Mouse (Mus musculus): ENCODE measurements around the gene Ets1. TPM values are rescaled to one million over a fixed set of nuclear protein-coding genes. Genes with fewer than 3 reads are reported as not detected.
A peak's percentile ranks its signal among the peaks of the same experiment; 100 is the strongest.

The Ets1 gene
- polyA plus RNA-seq, 1 experiment from 2014 or later = 50.2 TPM

DNA sequence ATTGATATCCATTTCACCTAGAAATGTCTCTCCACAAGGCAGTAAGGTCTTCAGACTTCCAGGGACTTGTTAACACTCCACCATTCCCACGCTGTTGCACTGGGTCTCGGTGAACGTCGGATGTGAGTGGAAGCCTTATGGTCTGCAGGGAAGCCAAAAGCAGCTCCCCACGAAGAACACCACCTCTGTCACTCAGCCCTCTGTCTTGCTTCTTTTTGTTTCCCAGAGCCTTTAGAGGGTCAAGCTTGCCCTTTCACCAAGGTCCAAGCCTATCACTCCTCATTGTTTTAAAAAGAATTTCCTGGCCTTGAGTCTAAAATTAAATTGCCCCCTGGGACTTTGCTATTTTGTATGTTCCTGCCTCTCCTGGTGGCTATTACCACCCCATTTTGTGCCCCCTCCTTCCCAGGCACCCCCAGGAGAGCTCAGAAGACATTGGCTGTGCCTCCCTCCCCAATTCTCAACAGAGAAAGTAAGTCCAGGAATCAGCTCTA, 20.4 kb downstream of the Ets1 start:
- H3K4me3 ChIP-seq = no peak overlapping the region
- H3K4me1 ChIP-seq = peaks cover 18% of the 10 kb centered on the region
- no peaks in the 10 kb centered on the region for H3K27me3 ChIP-seq (ENCODE audit: insufficient read depth, poor library complexity, severe bottlenecking)
- H3K27ac ChIP-seq = peak overlapping the region; percentile 37; the same call in 1 of the 2 replicates
- 72% methylated on average over 5 of the region's 5 CpGs for WGBS
- no peaks in the 10 kb centered on the region for H3K9me3 ChIP-seq
- no peaks in the 10 kb centered on the region for H3K36me3 ChIP-seq
- no peak for DNase-seq (ENCODE audit: low spot score)

DNA sequence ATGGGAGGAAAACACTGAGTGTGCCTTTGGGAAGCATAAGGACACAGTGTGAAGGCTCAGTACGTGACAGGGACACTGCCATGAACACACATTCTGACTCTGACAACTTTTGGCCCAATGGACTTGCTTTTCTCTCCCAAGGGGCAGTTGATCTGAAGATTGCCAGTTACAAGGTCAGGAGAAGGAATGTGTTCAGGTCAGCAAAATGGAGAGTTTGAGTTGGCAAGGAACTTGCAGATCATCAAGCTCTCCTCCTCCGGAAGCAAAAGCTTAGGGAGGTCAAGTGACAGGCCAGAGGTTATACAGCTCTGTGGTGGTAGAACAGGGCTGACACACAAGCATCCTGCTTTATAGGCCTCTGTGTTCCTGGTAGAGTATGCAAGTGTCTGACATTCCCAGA, 21.1 kb downstream of the Ets1 start:
- WGBS = 45% methylated on average over 2 of the region's 2 CpGs
- H3K27me3 ChIP-seq (ENCODE audit: insufficient read depth, poor library complexity, severe bottlenecking) = no peaks in the 10 kb centered on the region
- H3K4me3 ChIP-seq = no peak overlapping the region
- peaks cover 18% of the 10 kb centered on the region for H3K4me1 ChIP-seq
- no peak for DNase-seq (ENCODE audit: low spot score)
- H3K27ac ChIP-seq = no peak overlapping the region
- H3K9me3 ChIP-seq = no peaks in the 10 kb centered on the region
- no peaks in the 10 kb centered on the region for H3K36me3 ChIP-seq

DNA sequence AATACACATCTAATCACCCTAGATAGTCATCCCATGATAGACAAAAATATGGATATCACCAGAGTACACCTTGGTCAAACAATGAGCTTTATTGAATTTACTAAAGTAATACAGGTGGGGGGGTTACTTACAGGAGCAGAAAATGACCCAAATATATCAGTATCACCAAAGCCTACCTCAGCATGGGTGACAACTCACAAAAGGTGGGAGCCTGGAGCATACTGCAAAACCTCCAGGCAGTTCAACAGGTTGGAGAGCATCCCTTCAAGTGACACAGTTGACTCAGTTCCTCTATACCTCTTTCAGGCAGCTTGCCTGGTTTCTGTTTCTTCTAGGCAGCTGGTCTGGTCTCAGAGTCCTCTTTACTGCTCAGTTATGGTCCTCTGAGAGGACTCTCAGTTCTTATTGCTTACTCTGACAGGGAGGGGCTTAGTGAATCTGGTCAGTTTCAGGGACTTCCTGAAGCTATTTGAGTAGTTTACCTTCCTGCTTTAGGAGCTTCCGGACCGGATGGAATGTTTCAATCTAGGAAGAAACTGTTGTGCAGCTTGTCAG, 24.5 kb downstream of the Ets1 start:
- Histone ChIP-seq H3K27me3 (ENCODE audit: insufficient read depth, poor library complexity, severe bottlenecking) (no peaks in the 10 kb centered on the region), H3K27ac (no peak overlapping the region), H3K4me3 (no peak overlapping the region), H3K9me3 (no peaks in the 10 kb centered on the region), H3K36me3 (no peaks in the 10 kb centered on the region), H3K4me1 (peaks cover 18% of the 10 kb centered on the region)
- DNase-seq (ENCODE audit: low spot score) = no peak
- 86% methylated on average over 2 of the region's 2 CpGs for WGBS

DNA sequence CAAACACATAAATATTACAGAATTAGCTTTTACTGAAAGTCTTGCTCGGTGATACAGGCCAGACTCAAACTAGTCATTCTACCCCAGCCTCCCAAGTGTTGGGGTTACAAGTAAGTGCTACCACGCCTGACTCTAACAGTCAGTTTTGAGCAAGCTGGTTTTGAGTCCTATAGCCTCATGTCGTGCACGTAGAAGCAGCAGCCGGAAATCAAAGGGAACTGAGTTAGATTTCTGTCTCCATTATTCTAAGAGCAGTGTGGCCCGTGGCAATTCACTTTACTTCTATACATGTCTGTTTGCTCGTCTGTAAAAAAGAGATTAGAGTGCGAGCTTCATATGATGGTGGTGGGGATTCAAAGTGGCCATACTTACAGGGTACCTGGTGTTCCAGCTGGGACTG, 25.1 kb downstream of the Ets1 start:
- H3K4me3 ChIP-seq = no peak overlapping the region
- H3K4me1 ChIP-seq = peaks cover 18% of the 10 kb centered on the region
- H3K9me3 ChIP-seq = no peaks in the 10 kb centered on the region
- no peak overlapping the region for H3K27ac ChIP-seq
- DNase-seq (ENCODE audit: low spot score) = no peak
- no peaks in the 10 kb centered on the region for H3K27me3 ChIP-seq (ENCODE audit: insufficient read depth, poor library complexity, severe bottlenecking)
- WGBS = 86% methylated on average over 8 of the region's 8 CpGs
- H3K36me3 ChIP-seq = no peaks in the 10 kb centered on the region

DNA sequence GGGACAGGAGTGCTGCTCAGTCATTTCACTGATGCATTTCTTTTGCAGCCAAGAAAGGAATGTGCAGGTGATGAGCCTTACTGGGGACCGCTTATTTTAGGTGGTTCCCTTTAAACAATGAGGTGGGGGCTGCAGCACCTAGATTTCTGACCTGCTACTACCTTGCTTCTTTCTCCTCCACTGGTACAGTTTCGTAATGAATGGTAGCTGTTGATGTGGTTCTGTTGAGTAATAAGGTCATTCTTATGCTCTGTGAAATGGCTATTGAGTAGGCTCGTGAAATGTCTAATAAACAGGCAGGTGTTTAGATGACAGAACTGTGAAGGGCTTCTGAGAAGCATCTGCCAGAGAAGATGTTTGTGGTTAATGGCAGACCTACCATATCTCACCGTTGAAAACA, 25.5 kb downstream of the Ets1 start:
- H3K9me3 ChIP-seq = no peaks in the 10 kb centered on the region
- H3K4me1 ChIP-seq = peaks cover 16% of the 10 kb centered on the region
- H3K4me3 ChIP-seq = no peak overlapping the region
- 81% methylated on average over 4 of the region's 4 CpGs for WGBS
- no peaks in the 10 kb centered on the region for H3K27me3 ChIP-seq (ENCODE audit: insufficient read depth, poor library complexity, severe bottlenecking)
- H3K27ac ChIP-seq = no peak overlapping the region
- no peaks in the 10 kb centered on the region for H3K36me3 ChIP-seq
- DNase-seq (ENCODE audit: low spot score) = no peak

DNA sequence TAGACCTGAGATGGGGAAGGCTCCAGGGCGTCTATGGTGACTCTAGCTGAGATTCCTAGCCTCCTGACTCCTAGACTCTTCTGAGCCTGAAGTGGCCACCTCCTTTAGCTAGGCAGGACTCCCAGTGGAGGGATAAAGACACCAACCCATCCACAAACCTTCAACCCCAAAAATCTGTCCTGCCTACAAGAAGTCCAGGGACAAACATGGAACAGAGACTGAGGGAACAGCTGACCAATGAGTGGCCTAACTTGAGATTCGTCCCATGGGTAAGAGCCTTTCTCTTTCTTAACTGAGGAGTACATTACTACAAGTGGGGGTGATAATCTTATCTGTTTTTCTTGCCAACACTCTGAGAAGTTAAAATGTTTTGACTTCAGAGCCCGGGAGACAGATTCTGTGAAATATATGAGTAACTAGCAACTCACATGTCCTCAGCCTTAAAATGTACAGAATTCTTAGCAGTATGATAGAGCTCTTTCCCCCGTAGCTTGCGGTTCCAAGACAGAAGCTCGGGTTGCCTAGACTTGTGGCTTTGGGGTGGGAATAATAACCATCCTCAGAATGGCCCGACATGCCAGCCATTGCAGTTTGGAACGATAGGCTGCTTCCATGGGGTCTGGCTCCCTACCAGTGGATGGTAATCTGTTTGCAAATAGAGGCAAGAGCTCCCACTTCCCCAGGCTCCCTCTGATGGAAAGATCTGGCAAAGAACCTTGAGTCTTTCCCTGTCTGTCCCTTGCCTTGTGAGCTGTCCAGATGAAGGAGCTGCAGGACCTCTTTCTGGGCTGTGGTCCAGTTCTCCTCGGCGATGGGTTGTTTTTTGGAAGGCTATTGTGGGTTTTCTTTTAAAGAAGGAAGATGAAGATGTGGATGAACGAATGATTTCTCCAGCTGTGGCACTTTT, 30.8 kb downstream of the Ets1 start:
- Histone ChIP-seq H3K27me3 (ENCODE audit: insufficient read depth, poor library complexity, severe bottlenecking) (peaks cover 4% of the 10 kb centered on the region; the same call in 1 of the 2 replicates), H3K4me3 (no peak overlapping the region), H3K27ac (no peak overlapping the region), H3K36me3 (no peaks in the 10 kb centered on the region), H3K4me1 (peaks cover 20% of the 10 kb centered on the region), H3K9me3 (no peaks in the 10 kb centered on the region)
- WGBS = 48% methylated on average over 11 of the region's 11 CpGs
- DNase-seq (ENCODE audit: low spot score) = no peak

DNA sequence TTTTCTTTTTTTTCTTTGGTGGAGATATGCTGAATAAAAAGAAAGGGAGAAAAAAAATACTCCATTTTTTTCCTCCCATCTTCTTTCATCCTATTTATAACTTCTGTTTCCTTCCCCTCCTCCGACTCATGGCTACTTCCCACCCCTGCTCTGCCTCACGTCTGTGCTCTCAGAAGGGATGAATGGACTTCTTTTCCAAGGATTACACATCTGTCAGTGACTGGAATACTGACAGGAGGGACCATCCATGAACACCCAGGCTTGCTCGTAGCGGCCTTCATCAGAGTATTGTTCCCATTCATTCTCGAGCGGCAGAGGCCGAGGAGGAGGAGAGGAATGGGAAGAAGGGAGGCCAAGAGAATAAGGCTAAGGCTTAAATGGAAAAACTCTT, 31.5 kb downstream of the Ets1 start:
- H3K27ac ChIP-seq = no peak overlapping the region
- H3K9me3 ChIP-seq = no peaks in the 10 kb centered on the region
- no peak for DNase-seq (ENCODE audit: low spot score)
- H3K4me3 ChIP-seq = no peak overlapping the region
- H3K4me1 ChIP-seq = peaks cover 27% of the 10 kb centered on the region
- H3K27me3 ChIP-seq (ENCODE audit: insufficient read depth, poor library complexity, severe bottlenecking) = peaks cover 4% of the 10 kb centered on the region; the same call in 1 of the 2 replicates
- H3K36me3 ChIP-seq = no peaks in the 10 kb centered on the region
- 61% methylated on average over 7 of the region's 7 CpGs for WGBS

DNA sequence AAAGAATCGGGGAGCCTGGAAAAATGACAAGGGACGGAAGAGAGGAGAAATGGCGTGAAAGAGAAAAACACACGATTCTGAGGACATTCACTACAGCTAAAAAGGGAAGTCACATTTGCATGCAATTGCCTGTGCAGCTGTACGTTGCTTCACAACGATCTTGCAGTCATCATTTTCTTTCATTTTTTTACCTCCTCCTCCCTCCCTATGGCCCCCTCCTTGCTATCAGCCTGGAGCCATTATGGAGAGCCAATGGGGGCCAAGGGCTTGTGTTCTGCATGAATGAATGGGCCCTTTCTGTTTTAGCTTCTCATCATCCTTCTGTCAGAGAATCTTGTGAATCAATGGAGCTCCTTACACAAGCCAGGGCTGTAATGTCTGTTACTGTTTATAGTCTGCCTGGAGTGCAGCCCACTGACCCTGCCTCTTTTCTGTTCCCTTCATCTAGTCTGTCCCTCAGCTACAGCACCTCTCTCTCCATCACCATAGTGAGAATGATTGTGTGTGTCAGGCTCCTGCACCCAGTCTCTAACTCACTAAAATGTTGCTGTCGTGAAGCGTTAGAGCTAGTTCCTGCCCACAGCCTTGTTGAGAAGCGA, 32.2 kb downstream of the Ets1 start:
- Histone ChIP-seq H3K36me3 (no peaks in the 10 kb centered on the region), H3K4me3 (no peak overlapping the region), H3K27me3 (ENCODE audit: insufficient read depth, poor library complexity, severe bottlenecking) (peaks cover 4% of the 10 kb centered on the region; the same call in 1 of the 2 replicates), H3K4me1 (peaks cover 33% of the 10 kb centered on the region), H3K27ac (no peak overlapping the region), H3K9me3 (no peaks in the 10 kb centered on the region)
- 76% methylated on average over 9 of the region's 9 CpGs for WGBS
- DNase-seq (ENCODE audit: low spot score) = no peak

DNA sequence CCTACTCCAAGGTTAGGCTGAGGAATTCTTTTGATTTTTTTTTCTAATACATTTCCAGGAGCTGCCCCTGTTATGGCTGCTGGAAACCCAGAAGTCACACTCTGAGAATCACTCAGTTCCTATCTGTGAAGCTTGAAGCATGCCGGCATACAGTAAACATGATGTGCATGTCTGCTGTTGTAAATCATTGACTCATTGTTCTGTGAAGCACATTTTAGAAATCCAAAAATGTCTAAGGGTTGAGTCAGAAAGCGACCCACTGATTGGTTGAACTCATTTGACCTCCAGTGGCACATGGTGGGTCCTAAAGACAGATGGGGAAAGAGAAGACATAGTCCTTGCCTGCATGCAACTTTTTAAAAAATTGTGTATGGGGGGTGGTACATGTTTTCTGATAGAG, 33.4 kb downstream of the Ets1 start:
- peaks cover 39% of the 10 kb centered on the region for H3K4me1 ChIP-seq
- H3K4me3 ChIP-seq = no peak overlapping the region
- peaks cover 11% of the 10 kb centered on the region for H3K27me3 ChIP-seq (ENCODE audit: insufficient read depth, poor library complexity, severe bottlenecking)
- 71% methylated on average over 2 of the region's 2 CpGs for WGBS
- DNase-seq (ENCODE audit: low spot score) = no peak
- no peaks in the 10 kb centered on the region for H3K9me3 ChIP-seq
- no peak overlapping the region for H3K27ac ChIP-seq
- H3K36me3 ChIP-seq = no peaks in the 10 kb centered on the region

DNA sequence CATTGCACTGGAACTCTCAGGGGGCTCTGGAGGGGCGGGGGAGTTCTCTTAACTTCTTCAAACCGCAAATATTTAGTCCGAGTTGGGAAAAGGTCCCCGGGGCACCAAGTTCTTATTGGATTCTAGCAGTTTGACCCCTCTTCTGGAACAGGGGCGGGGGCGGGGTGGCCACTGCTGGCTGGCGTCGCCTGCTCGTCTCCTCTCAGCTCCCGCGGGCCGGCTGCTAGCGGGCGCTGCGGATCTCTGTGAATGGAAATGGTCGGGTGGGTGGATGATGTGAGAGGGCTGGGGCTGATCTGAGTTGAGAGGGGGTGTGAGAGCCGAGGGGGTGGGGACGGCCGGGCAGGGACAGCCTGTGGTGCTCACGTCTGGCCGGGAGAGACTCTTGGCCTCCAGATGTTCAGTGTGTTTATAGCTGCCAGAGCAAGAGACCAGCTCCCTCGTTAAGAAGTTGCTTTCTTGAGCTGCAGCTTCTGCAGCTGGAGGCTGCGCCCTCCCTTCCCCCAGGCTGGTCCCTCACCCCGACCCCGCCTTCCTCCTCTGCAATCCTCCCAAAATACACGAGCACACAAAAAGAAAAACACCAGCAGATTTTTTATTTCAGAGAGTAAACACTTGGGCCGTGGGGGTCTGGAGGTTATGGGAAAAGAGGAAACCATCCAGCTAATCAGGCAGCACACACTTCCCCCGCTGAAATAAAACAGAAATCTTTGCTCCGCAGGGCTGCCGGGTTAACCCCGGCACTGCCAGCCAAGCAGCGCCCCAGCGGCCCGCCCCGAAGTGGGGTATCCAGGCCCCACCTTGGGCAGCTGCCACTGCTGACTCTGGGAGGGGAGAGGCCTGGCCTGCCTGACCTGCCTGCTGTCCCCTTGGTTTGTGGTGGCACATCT, 36.2 kb downstream of the Ets1 start:
- under 1% methylated on average over 35 of the region's 35 CpGs for WGBS
- H3K4me1 ChIP-seq = peaks cover 58% of the 10 kb centered on the region
- no peaks in the 10 kb centered on the region for H3K36me3 ChIP-seq
- H3K4me3 ChIP-seq = peak overlapping the region; percentile 58
- no peaks in the 10 kb centered on the region for H3K9me3 ChIP-seq
- H3K27me3 ChIP-seq (ENCODE audit: insufficient read depth, poor library complexity, severe bottlenecking) = peaks cover 13% of the 10 kb centered on the region
- peak; percentile 88 for DNase-seq (ENCODE audit: low spot score)
- peak overlapping the region; percentile 82 for H3K27ac ChIP-seq

DNA sequence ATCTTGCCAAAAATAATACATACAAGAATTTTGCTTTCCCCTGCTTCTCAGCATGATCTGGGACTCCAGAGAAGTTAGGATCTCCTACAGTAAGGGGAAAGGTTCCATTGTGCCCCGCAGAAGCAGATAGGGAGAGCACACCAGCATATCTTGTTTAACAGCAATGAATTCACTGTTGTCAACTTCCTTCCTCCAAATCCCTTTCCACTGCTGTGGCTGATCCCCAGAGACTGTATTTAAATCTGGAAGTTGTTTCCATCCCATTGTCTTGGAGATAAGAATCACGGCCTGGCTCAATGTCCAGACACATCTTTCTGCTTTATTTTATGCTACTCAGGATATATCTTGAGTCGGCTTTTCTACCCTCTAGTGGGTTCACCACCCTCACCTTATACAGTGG, 37.9 kb downstream of the Ets1 start:
- Histone ChIP-seq H3K9me3 (no peaks in the 10 kb centered on the region), H3K27me3 (ENCODE audit: insufficient read depth, poor library complexity, severe bottlenecking) (peaks cover 13% of the 10 kb centered on the region), H3K4me1 (peaks cover 60% of the 10 kb centered on the region), H3K4me3 (no peak overlapping the region), H3K36me3 (no peaks in the 10 kb centered on the region), H3K27ac (0 out of 2 replicates have a peak overlapping the region, but pooled peaks have one; percentile 23)
- 50% methylated on average over 3 of the region's 3 CpGs for whole genome bisulfite sequencing
- no peak for DNase-seq (ENCODE audit: low spot score)

DNA sequence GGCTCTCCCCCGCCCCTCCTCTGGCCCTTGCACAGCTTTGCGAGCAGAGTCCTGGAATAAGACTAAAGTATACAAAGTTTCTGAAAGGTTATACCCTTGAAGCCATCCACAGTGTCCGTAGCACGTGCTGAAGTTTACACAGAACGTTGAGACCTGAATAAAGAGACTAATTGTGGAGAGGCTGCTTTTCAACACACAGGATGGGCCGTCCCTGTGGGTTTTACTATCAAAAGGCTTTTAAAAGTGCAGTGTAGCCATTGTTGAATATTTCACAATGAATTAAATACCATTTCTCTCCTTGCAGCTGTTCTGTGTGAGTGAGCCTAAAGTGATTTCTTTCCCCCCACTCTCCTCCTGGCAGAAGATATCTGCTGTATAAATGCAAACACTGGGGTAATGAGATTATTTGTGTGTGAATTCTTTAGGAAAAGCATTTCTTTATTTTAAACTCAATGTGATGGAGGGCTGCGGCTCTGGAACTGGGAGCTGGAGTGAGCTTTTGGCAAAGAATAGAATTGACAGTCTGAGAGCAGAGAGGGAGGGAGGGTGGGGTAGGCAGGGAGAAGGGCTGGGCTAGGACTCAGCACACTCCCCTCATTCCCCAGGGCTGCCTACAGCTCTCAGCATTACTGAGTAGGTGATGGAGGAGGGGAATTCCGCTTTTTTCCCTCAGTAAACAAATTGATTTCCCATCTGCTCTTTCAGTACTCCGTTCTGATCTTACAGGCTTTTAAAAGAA, 39.8 kb downstream of the Ets1 start:
- 25% methylated on average over 9 of the region's 9 CpGs for WGBS
- no peaks in the 10 kb centered on the region for H3K36me3 ChIP-seq
- no peaks in the 10 kb centered on the region for H3K9me3 ChIP-seq
- H3K27me3 ChIP-seq (ENCODE audit: insufficient read depth, poor library complexity, severe bottlenecking) = peaks cover 12% of the 10 kb centered on the region
- DNase-seq (ENCODE audit: low spot score) = no peak
- peak overlapping the region; percentile 12; the same call in 1 of the 2 replicates for H3K4me3 ChIP-seq
- peak overlapping the region; percentile 64 for H3K27ac ChIP-seq
- peaks cover 57% of the 10 kb centered on the region for H3K4me1 ChIP-seq

All from heart, embryonic 10.5 days (tissue).